Mouse (Mus musculus) urinary bladder, postnatal 36 days (tissue): ENCODE measurements around the gene Umod.

Source experiments
- DNase-seq, 2 experiments: peaks; one replicate each; pipeline ENCODE4 v3.0.0; 2022; ENCODE audit warnings: low spot score in 2 of 2, mixed read lengths in 1 of 2

Umod gene

DNA sequence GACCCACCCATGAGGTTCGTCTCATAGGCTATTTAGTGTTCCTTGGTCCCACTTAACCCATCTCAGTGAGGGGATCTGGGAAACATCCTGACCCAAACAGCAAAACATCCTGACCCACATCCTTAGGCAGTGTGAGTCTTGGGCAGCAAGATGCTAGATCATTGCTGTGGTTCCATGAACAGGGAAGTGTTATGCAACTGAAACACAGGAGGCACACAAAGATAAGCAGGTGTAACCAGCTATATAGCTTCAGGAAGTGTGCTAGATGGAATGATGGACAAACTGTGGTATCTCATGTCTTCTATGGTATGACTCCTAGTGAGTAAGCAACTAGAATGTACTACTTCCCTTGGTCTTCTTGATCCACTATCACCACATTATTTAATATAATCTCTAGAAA is 37.1 kb downstream of the Umod start:
- no peak for DNase-seq

DNA sequence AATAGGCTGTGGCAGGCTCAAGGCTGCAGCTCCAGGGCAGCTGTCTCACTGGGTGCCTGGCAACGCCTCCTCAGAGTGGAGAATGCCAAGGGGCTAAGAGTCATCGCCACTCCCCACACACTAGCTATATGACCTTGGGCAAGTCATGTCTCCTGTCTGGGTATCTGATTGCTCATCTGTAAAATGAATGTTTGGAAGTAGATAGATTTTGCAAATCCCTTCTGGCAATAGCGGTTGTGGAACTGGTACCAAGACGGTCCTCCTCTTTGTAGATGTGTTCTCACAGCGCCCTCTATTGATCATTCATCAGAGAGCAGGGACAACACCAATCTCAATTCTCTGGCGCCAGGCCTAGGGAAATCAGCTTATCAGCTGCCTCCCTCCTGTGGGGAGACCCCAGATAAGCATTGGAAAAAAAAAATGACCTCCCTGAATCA is 51.9 kb downstream of the Umod start:
- DNase-seq = no peak

DNA sequence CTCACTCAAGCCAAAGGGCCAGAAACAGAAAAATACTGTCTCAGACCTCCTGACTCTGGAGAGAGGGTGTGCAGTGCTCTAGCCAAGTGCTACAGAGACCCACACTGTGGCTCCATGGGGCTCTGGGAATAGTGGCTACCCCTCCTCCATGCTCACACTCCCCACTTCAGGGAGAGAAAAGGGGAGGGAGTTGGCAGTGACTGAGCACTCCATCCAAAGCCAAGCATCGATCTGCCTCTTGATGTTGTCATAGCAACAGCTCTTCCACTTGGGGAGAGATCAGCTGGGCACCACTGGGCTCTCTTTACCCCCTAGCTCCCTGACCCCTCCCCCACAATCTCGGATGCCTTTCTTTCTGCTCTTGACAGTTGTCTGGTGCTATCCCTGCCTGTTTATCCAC is 58.4 kb downstream of the Umod start:
- no peak for DNase-seq

DNA sequence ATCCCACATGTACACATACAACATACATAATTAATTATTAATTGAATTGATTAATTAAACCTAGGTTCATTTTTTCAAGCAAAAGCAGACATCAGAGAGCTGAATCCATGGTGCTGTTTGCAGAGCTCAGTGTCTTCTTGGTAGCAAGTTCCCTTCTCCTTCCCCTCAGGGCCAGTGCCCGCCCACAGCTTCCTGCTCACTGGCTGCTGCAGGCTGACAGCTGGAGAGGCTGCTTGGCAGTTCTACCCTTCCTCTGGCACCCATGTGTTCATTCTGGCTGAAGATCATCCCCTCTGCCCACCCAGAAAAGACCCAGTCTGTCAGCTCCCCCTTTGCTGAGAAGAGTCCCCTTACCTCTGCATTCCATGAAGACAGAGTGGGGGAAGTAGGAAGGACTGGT is 60.6 kb downstream of the Umod start:
- DNase-seq = no peak
